Mouse (Mus musculus) heart, postnatal 0 days (tissue): ENCODE measurements at regions not wholly inside any gene's neighbourhood (a gene's known extent, or its start where the extent isn't known, plus 50 kb on each side); places are given as distances from the start of the nearest gene placed in this dataset.

Experiments used
- CTCF ChIP-seq: IDR thresholded peaks from 2 replicates; pipeline ENCODE4 v1.5.1; 2016; ENCODE audit warnings: antibody characterized with exemption, control low read depth, low read depth
- EP300 ChIP-seq: IDR thresholded peaks from 2 replicates; pipeline ENCODE4 v1.6.1; 2016; ENCODE audit warnings: antibody characterized with exemption, low read depth

DNA sequence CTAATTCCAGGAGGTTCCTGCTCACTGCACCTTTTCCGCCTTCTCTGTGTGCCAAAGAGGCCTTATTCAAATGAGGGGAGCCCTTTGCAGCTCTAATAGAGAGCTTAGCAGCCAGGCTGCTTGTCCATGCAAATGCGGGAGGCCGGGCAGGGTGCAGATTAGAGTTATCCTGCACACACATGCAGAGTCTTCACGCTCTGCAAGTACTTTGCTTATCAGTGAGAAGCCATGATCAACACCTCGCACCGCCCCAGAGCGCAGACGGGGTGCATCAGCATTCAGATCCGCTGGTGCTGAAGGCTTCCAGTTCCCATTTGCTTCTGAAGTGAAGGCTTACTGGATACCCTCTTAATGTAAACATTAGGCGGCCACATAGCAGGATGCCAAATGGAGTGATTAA, 131.1 kb upstream of the Irx2 start:
- TF ChIP-seq CTCF (no peak), EP300 (no peak)
